Mouse (Mus musculus): ENCODE data around the gene Aven. TPM values are rescaled to one million over a fixed set of nuclear protein-coding genes. Genes with fewer than 3 reads are reported as not detected.

Gene Aven
- polyA plus RNA-seq, 1 experiment = not detected

GRCm38 (mm10) chr2:112561549-112561948 lies 68.8 kb downstream of the Aven start:
- WGBS = 93% methylated on average over 7 of the region's 7 CpGs
- no peak overlapping the region for H3K27ac ChIP-seq (ENCODE audit: insufficient read depth, low read depth, low read length)
- H3K4me3 ChIP-seq (ENCODE audit: insufficient read depth, low read depth, low read length) = no peak overlapping the region
- TF ChIP-seq CTCF (IDR thresholded peaks at IDR 0.05; ENCODE audit: insufficient read depth, low read depth, low read length) (no peak), POLR2A (IDR thresholded peaks at IDR 0.05; ENCODE audit: insufficient read depth, low read depth, low read length) (no peak)
- peaks cover 4% of the 10 kb centered on the region; the same call in 1 of the 2 replicates for H3K4me1 ChIP-seq (ENCODE audit: control insufficient read depth, insufficient read depth, low read length)

- Histone ChIP-seq H3K4me1 (ENCODE audit: control insufficient read depth, insufficient read depth, low read length) (peaks cover 2% of the 10 kb centered on the region; the same call in 1 of the 2 replicates), H3K27ac (ENCODE audit: insufficient read depth, low read depth, low read length) (no peak overlapping the region), H3K4me3 (ENCODE audit: insufficient read depth, low read depth, low read length) (no peak overlapping the region)
- 97% methylated on average over 1 of the region's 1 CpGs for WGBS
- TF ChIP-seq CTCF (IDR thresholded peaks at IDR 0.05; ENCODE audit: insufficient read depth, low read depth, low read length) (no peak), POLR2A (IDR thresholded peaks at IDR 0.05; ENCODE audit: insufficient read depth, low read depth, low read length) (no peak)
Measured at GRCm38 (mm10) chr2:112565060-112565459, 72.3 kb downstream of the Aven start.

- peaks cover 2% of the 10 kb centered on the region; the same call in 1 of the 2 replicates for H3K4me1 ChIP-seq (ENCODE audit: control insufficient read depth, insufficient read depth, low read length)
- H3K4me3 ChIP-seq (ENCODE audit: insufficient read depth, low read depth, low read length) = no peak overlapping the region
- no peak for TF ChIP-seq POLR2A (IDR thresholded peaks at IDR 0.05; ENCODE audit: insufficient read depth, low read depth, low read length)
- no peak for TF ChIP-seq CTCF (IDR thresholded peaks at IDR 0.05; ENCODE audit: insufficient read depth, low read depth, low read length)
- no peak overlapping the region for H3K27ac ChIP-seq (ENCODE audit: insufficient read depth, low read depth, low read length)
- WGBS = 77% methylated on average over 4 of the region's 4 CpGs
Measured at GRCm38 (mm10) chr2:112566290-112567085, 73.7 kb downstream of the Aven start.

- H3K4me1 ChIP-seq (ENCODE audit: control insufficient read depth, insufficient read depth, low read length) = peaks cover 2% of the 10 kb centered on the region; the same call in 1 of the 2 replicates
- WGBS = 89% methylated on average over 4 of the region's 4 CpGs
- no peak for TF ChIP-seq POLR2A (IDR thresholded peaks at IDR 0.05; ENCODE audit: insufficient read depth, low read depth, low read length)
- TF ChIP-seq CTCF (IDR thresholded peaks at IDR 0.05; ENCODE audit: insufficient read depth, low read depth, low read length) = no peak
- no peak overlapping the region for H3K27ac ChIP-seq (ENCODE audit: insufficient read depth, low read depth, low read length)
- no peak overlapping the region for H3K4me3 ChIP-seq (ENCODE audit: insufficient read depth, low read depth, low read length)
Measured at GRCm38 (mm10) chr2:112567786-112568185, 75.0 kb downstream of the Aven start.

- Histone ChIP-seq H3K4me1 (ENCODE audit: control insufficient read depth, insufficient read depth, low read length) (peaks cover 4% of the 10 kb centered on the region; the same call in 1 of the 2 replicates), H3K4me3 (ENCODE audit: insufficient read depth, low read depth, low read length) (no peak overlapping the region), H3K27ac (ENCODE audit: insufficient read depth, low read depth, low read length) (no peak overlapping the region)
- no peak for TF ChIP-seq POLR2A (IDR thresholded peaks at IDR 0.05; ENCODE audit: insufficient read depth, low read depth, low read length)
- no peak for TF ChIP-seq CTCF (IDR thresholded peaks at IDR 0.05; ENCODE audit: insufficient read depth, low read depth, low read length)
- WGBS = 56% methylated on average over 7 of the region's 7 CpGs
Measured at GRCm38 (mm10) chr2:112590985-112591384, 98.2 kb downstream of the Aven start.

GRCm38 (mm10) chr2:112591451-112591871 lies 98.7 kb downstream of the Aven start:
- H3K27ac ChIP-seq (ENCODE audit: insufficient read depth, low read depth, low read length) = peak overlapping the region; percentile 80; the same call in 1 of the 2 replicates
- WGBS = 22% methylated on average over 6 of the region's 6 CpGs
- TF ChIP-seq CTCF (IDR thresholded peaks at IDR 0.05; ENCODE audit: insufficient read depth, low read depth, low read length) = no peak
- no peak for TF ChIP-seq POLR2A (IDR thresholded peaks at IDR 0.05; ENCODE audit: insufficient read depth, low read depth, low read length)
- peaks cover 4% of the 10 kb centered on the region; the same call in 1 of the 2 replicates for H3K4me1 ChIP-seq (ENCODE audit: control insufficient read depth, insufficient read depth, low read length)
- H3K4me3 ChIP-seq (ENCODE audit: insufficient read depth, low read depth, low read length) = no peak overlapping the region

GRCm38 (mm10) chr2:112593322-112593721 lies 100.6 kb downstream of the Aven start:
- peaks cover 4% of the 10 kb centered on the region; the same call in 1 of the 2 replicates for H3K4me1 ChIP-seq (ENCODE audit: control insufficient read depth, insufficient read depth, low read length)
- no peak overlapping the region for H3K4me3 ChIP-seq (ENCODE audit: insufficient read depth, low read depth, low read length)
- H3K27ac ChIP-seq (ENCODE audit: insufficient read depth, low read depth, low read length) = no peak overlapping the region
- 77% methylated on average over 2 of the region's 2 CpGs for WGBS
- no peak for TF ChIP-seq CTCF (IDR thresholded peaks at IDR 0.05; ENCODE audit: insufficient read depth, low read depth, low read length)
- TF ChIP-seq POLR2A (IDR thresholded peaks at IDR 0.05; ENCODE audit: insufficient read depth, low read depth, low read length) = no peak

- TF ChIP-seq POLR2A (IDR thresholded peaks at IDR 0.05; ENCODE audit: insufficient read depth, low read depth, low read length) (no peak), CTCF (IDR thresholded peaks at IDR 0.05; ENCODE audit: insufficient read depth, low read depth, low read length) (no peak)
- WGBS = 100% methylated on average over 2 of the region's 2 CpGs
- peaks cover 4% of the 10 kb centered on the region; the same call in 1 of the 2 replicates for H3K4me1 ChIP-seq (ENCODE audit: control insufficient read depth, insufficient read depth, low read length)
- H3K4me3 ChIP-seq (ENCODE audit: insufficient read depth, low read depth, low read length) = no peak overlapping the region
- H3K27ac ChIP-seq (ENCODE audit: insufficient read depth, low read depth, low read length) = no peak overlapping the region
Measured at GRCm38 (mm10) chr2:112593781-112594180, 101.0 kb downstream of the Aven start.

GRCm38 (mm10) chr2:112595807-112596206 lies 103.0 kb downstream of the Aven start:
- TF ChIP-seq POLR2A (IDR thresholded peaks at IDR 0.05; ENCODE audit: insufficient read depth, low read depth, low read length) = no peak
- 52% methylated on average over 3 of the region's 3 CpGs for WGBS
- Histone ChIP-seq H3K4me1 (ENCODE audit: control insufficient read depth, insufficient read depth, low read length) (peaks cover 4% of the 10 kb centered on the region; the same call in 1 of the 2 replicates), H3K27ac (ENCODE audit: insufficient read depth, low read depth, low read length) (no peak overlapping the region), H3K4me3 (ENCODE audit: insufficient read depth, low read depth, low read length) (no peak overlapping the region)

All from olfactory bulb, adult 2 months (tissue).